In the genomic region with DNA sequence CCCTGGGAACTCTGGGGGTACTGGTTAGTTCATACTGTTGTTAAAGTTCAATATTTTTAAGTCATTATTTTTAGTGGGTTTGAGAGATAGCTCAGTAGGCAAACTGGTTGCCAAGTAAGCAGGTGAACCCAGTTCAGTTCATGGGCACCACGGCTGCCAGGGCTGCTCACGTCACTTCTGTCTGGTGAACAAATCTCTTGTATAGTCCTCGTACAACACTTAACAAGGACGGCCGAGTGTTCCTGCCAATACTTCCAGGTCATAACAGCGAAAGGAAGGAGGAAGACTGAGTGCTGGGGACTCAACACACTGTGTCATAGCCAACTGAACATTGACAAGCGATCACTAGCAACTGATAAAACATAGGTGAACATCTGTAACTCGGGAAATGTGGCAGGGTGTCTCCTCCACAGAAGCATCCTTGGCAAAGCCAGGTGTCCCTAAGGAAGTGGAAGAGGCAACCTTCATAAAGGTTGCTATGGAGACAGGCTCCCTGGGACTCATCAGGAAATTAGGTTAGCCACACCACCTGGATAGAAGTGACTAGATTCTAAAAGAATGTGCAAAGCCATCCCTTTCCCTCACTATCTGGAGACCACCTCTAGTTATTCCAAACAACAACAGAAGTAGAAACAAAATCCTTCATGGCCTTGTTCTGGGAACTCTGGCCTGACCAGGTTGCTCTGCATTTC, we compare ENCODE assay signal across 26 mouse cellular contexts. TPM values are rescaled to one million over a fixed set of nuclear protein-coding genes. Genes with fewer than 3 reads are reported as not detected.
DNase-seq lines count a peak whose midpoint lies in the region; ATAC-seq lines count a peak whose summit lies in the region.
"Had no signal": no experiment of that assay in that cellular context is flagged by ENCODE, and none has a peak within 500 bp of the region (broad histone marks: within the 10 kb centered on the region; RNA-seq: fewer than 3 reads in every experiment).

No protein-coding gene starts in this region.

- H3K4me3 ChIP-seq in embryonic facial prominence, embryonic 14.5 days (ENCODE audit: low read depth, low read length), result no peak overlapping the region
- no peak overlapping the region for H3K4me3 ChIP-seq in embryonic facial prominence, embryonic 10.5 days
- H3K4me3 ChIP-seq: heart, embryonic 10.5 days; heart, embryonic 15.5 days; limb, embryonic 13.5 days; liver, embryonic 12.5 days; midbrain, embryonic 12.5 days; neural tube, embryonic 13.5 days had no signal

- H3K27me3 ChIP-seq in embryonic facial prominence, embryonic 14.5 days (replicated peaks; ENCODE audit: control insufficient read depth, insufficient read depth, low read length), result no peaks in the 10 kb centered on the region
- H3K27me3 ChIP-seq in embryonic facial prominence, embryonic 10.5 days (replicated peaks; ENCODE audit: low read depth, poor library complexity, severe bottlenecking), result no peaks in the 10 kb centered on the region
- H3K27me3 ChIP-seq: heart, embryonic 15.5 days; limb, embryonic 13.5 days; liver, embryonic 12.5 days; midbrain, embryonic 12.5 days; neural tube, embryonic 13.5 days had no signal

- peak; percentile 47; the same call in 1 of the 2 replicates for ATAC-seq in embryonic facial prominence, embryonic 14.5 days (ENCODE audit: low read depth)
- ATAC-seq: forebrain, embryonic 14.5 days; liver, embryonic 12.5 days had no signal

- WGBS in embryonic facial prominence, embryonic 14.5 days, result 87% methylated on average over 8 of the region's 8 CpGs
- 87% methylated on average over 8 of the region's 8 CpGs for WGBS in embryonic facial prominence, embryonic 10.5 days

- H3K9me3 ChIP-seq in embryonic facial prominence, embryonic 14.5 days (ENCODE audit: control insufficient read depth, low read length), result no peaks in the 10 kb centered on the region
- H3K9me3 ChIP-seq in embryonic facial prominence, embryonic 10.5 days, result no peaks in the 10 kb centered on the region
- H3K9me3 ChIP-seq: heart, embryonic 10.5 days; heart, embryonic 15.5 days; limb, embryonic 13.5 days; liver, embryonic 12.5 days; midbrain, embryonic 12.5 days; neural tube, embryonic 13.5 days had no signal

- no peaks in the 10 kb centered on the region for H3K4me1 ChIP-seq in embryonic facial prominence, embryonic 14.5 days (ENCODE audit: control insufficient read depth, insufficient read depth, low read length)
- H3K4me1 ChIP-seq in embryonic facial prominence, embryonic 10.5 days, result peaks cover 7% of the 10 kb centered on the region; the same call in 1 of the 2 replicates
- H3K4me1 ChIP-seq: heart, embryonic 10.5 days; heart, embryonic 15.5 days; midbrain, embryonic 12.5 days had no signal

- peak; percentile 37 for DNase-seq in embryonic facial prominence, embryonic 14.5 days (ENCODE audit: low spot score)
- DNase-seq in embryonic facial prominence, embryonic 10.5 days (ENCODE audit: low spot score), result no peak
- peak; percentile 44 to 50 for DNase-seq in lung, adult 18-20 months
- DNase-seq in lung, postnatal 10 days, result no peak
- DNase-seq in brain, adult 2 months (ENCODE audit: low read depth, low spot score), result peak; percentile 32
- DNase-seq in cerebellum, postnatal 10 days, result peak; percentile 25 to 27
- no peak for DNase-seq in kidney, postnatal 10 days
- DNase-seq: adrenal gland, postnatal 25 days; B cell, adult 2 months; gastrocnemius, postnatal 14 days; heart, postnatal 36 days; kidney, adult 18-20 months; kidney, postnatal 4 days; lung, embryonic 14.5 days; right cerebral cortex, postnatal 4 days; thymus, adult 18-20 months; thymus, postnatal 36 days had no signal

- no peak overlapping the region for H3K4me2 ChIP-seq in embryonic facial prominence, embryonic 14.5 days (ENCODE audit: low read depth, low read length)
- H3K4me2 ChIP-seq: heart, embryonic 15.5 days; hindbrain, embryonic 14.5 days; limb, embryonic 13.5 days; liver, embryonic 12.5 days; lung, embryonic 14.5 days; midbrain, embryonic 12.5 days; neural tube, embryonic 13.5 days had no signal

- no peaks in the 10 kb centered on the region for H3K36me3 ChIP-seq in embryonic facial prominence, embryonic 14.5 days (ENCODE audit: control insufficient read depth, insufficient read depth, low read length)
- H3K36me3 ChIP-seq in embryonic facial prominence, embryonic 10.5 days (replicated peaks), result no peaks in the 10 kb centered on the region
- H3K36me3 ChIP-seq: limb, embryonic 13.5 days; liver, embryonic 12.5 days; midbrain, embryonic 12.5 days; neural tube, embryonic 13.5 days had no signal

- H3K9ac ChIP-seq in embryonic facial prominence, embryonic 14.5 days (ENCODE audit: low read depth, low read length), result no peak overlapping the region
- H3K9ac ChIP-seq: heart, embryonic 15.5 days; hindbrain, embryonic 14.5 days; limb, embryonic 13.5 days; liver, embryonic 12.5 days; lung, embryonic 14.5 days; midbrain, embryonic 12.5 days; neural tube, embryonic 13.5 days had no signal

- H3K27ac ChIP-seq in embryonic facial prominence, embryonic 14.5 days (replicated peaks; ENCODE audit: low read depth, low read length), result no peak overlapping the region
- no peak overlapping the region for H3K27ac ChIP-seq in embryonic facial prominence, embryonic 10.5 days (replicated peaks)
- H3K27ac ChIP-seq: heart, embryonic 10.5 days; heart, embryonic 15.5 days; hindbrain, embryonic 14.5 days; limb, embryonic 13.5 days; liver, embryonic 12.5 days; midbrain, embryonic 12.5 days; neural tube, embryonic 13.5 days; stomach, postnatal 0 days had no signal

RNA-seq across cellular contexts. Expression of a gene that starts 52.7 kb away (rescaled TPM):
- polyA plus RNA-seq in embryonic facial prominence, embryonic 14.5 days (2014; fragmentation: Nextera tagmentation; extraction: Ambion mirVana), result 690 and 724 TPM in 2 replicates
- 439 and 451 TPM in 2 replicates for polyA plus RNA-seq in embryonic facial prominence, embryonic 10.5 days (2016; fragmentation: Nextera tagmentation; extraction: Ambion mirVana)

RNA-seq across cellular contexts. Expression of a gene that starts 52.9 kb away (rescaled TPM):
- polyA plus RNA-seq in embryonic facial prominence, embryonic 14.5 days (2014; fragmentation: Nextera tagmentation; extraction: Ambion mirVana), result 53.1 and 61.5 TPM in 2 replicates
- polyA plus RNA-seq in embryonic facial prominence, embryonic 10.5 days (2016; fragmentation: Nextera tagmentation; extraction: Ambion mirVana), result 2.5 and 3.4 TPM in 2 replicates

Comparison
In these comparisons a context has a peak if more than half of its experiments do, and no peak if none do; other contexts are left out.
1. DNase-seq: peak in embryonic facial prominence, embryonic 14.5 days (single experiment), lung, adult 18-20 months (2 of 2), brain, adult 2 months (single experiment) and cerebellum, postnatal 10 days (2 of 2); none in embryonic facial prominence, embryonic 10.5 days (single experiment), lung, postnatal 10 days (single experiment) and kidney, postnatal 10 days (single experiment).
2. RNA of a gene that starts 52.9 kb away (polyA plus RNA-seq): 53.1 to 61.5 TPM in embryonic facial prominence, embryonic 14.5 days; 2.5 to 3.4 TPM in embryonic facial prominence, embryonic 10.5 days; every median in the first group is over 10 times any median in the second.